ENCODE assay signal across 19 mouse cellular contexts in the genomic region with DNA sequence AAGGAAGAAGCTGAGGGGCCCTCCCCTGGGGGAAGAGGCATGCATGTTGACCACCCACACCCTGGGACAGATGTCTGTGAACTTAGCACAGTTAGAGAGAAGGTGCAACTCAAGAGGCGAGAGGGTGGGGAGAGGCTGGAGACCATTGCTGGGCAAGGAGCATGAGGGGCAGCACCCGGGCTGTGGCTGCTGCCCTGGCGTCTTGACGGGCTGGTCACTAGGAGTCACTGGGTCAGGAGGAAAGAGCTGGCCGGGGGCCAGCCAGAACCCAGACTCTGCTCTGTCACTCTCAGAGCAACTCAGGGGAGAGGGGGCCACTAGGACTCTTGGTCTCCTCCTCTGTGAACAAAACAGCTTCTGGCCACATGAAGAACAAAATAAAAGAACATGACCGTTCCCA. TPM values are rescaled to one million over a fixed set of nuclear protein-coding genes. Genes with fewer than 3 reads are reported as not detected.
DNase-seq lines count a peak whose midpoint lies in the region; ATAC-seq lines count a peak whose summit lies in the region.
"Had no signal": no experiment of that assay in that cellular context is flagged by ENCODE, and none has a peak within 500 bp of the region (broad histone marks: within the 10 kb centered on the region; RNA-seq: fewer than 3 reads in every experiment).

No protein-coding gene starts in this region.

- H3K4me1 ChIP-seq in heart, embryonic 12.5 days (replicated peaks) = peaks cover 39% of the 10 kb centered on the region
- H3K4me1 ChIP-seq in midbrain, embryonic 10.5 days = peaks cover 53% of the 10 kb centered on the region
- peaks cover 19% of the 10 kb centered on the region for H3K4me1 ChIP-seq in midbrain, embryonic 16.5 days (ENCODE audit: control insufficient read depth, insufficient read depth, low read length)

- H3K4me3 ChIP-seq in heart, embryonic 12.5 days = no peak overlapping the region
- no peak overlapping the region for H3K4me3 ChIP-seq in midbrain, embryonic 10.5 days
- no peak overlapping the region for H3K4me3 ChIP-seq in midbrain, embryonic 16.5 days (ENCODE audit: low read depth, low read length)
- H3K4me3 ChIP-seq: stomach, embryonic 15.5 days had no signal

- 0 out of 2 replicates have a peak, but pooled peaks cover 5% of the 10 kb centered on the region for H3K9me3 ChIP-seq in heart, embryonic 12.5 days (replicated peaks)
- H3K9me3 ChIP-seq in midbrain, embryonic 10.5 days (replicated peaks) = peaks cover 8% of the 10 kb centered on the region; the same call in 1 of the 2 replicates
- H3K9me3 ChIP-seq in midbrain, embryonic 16.5 days (replicated peaks; ENCODE audit: control insufficient read depth, low read length, poor library complexity, severe bottlenecking) = no peaks in the 10 kb centered on the region
- H3K9me3 ChIP-seq: stomach, embryonic 15.5 days had no signal

- ATAC-seq in heart, embryonic 12.5 days (ENCODE audit: insufficient number of reproducible peaks, low FRiP score) = no peak
- ATAC-seq in midbrain, embryonic 16.5 days = no peak
- ATAC-seq: forebrain, embryonic 14.5 days had no signal

- intact Hi-C loops in heart, postnatal 14 days (cut with DNase I) = loop anchor here (5.0 kb wide), 1 partner anchor 178 kb away; no protein-coding TSS in a partner anchor

- 0 out of 2 replicates have a peak, but pooled peaks cover under 1% of the 10 kb centered on the region for H3K27me3 ChIP-seq in heart, embryonic 12.5 days (replicated peaks)
- peaks cover 7% of the 10 kb centered on the region; the same call in 1 of the 2 replicates for H3K27me3 ChIP-seq in midbrain, embryonic 10.5 days (ENCODE audit: low read depth, poor library complexity, severe bottlenecking)
- H3K27me3 ChIP-seq in midbrain, embryonic 16.5 days (ENCODE audit: control insufficient read depth, insufficient read depth, low read depth, low read length) = no peaks in the 10 kb centered on the region
- H3K27me3 ChIP-seq: stomach, embryonic 15.5 days had no signal

- no peaks in the 10 kb centered on the region for H3K36me3 ChIP-seq in heart, embryonic 12.5 days
- no peaks in the 10 kb centered on the region for H3K36me3 ChIP-seq in midbrain, embryonic 10.5 days
- no peaks in the 10 kb centered on the region for H3K36me3 ChIP-seq in midbrain, embryonic 16.5 days (ENCODE audit: control insufficient read depth, insufficient read depth, low read length)
- H3K36me3 ChIP-seq: stomach, embryonic 15.5 days had no signal

- 73% methylated on average over 6 of the region's 6 CpGs for WGBS in heart, embryonic 12.5 days
- 87% methylated on average over 6 of the region's 6 CpGs for WGBS in midbrain, embryonic 10.5 days
- 80% methylated on average over 6 of the region's 6 CpGs for WGBS in midbrain, embryonic 16.5 days

- H3K4me2 ChIP-seq in heart, embryonic 12.5 days = no peak overlapping the region
- no peak overlapping the region for H3K4me2 ChIP-seq in midbrain, embryonic 16.5 days (ENCODE audit: low read length)
- H3K4me2 ChIP-seq: stomach, embryonic 15.5 days had no signal

- H3K9ac ChIP-seq in heart, embryonic 12.5 days = 0 out of 2 replicates have a peak overlapping the region, but pooled peaks have one; percentile 1
- no peak overlapping the region for H3K9ac ChIP-seq in midbrain, embryonic 16.5 days (ENCODE audit: low read depth, low read length)
- H3K9ac ChIP-seq: liver, embryonic 14.5 days; stomach, embryonic 15.5 days had no signal

- H3K27ac ChIP-seq in heart, embryonic 12.5 days (ENCODE audit: poor library complexity, severe bottlenecking) = no peak overlapping the region
- H3K27ac ChIP-seq in midbrain, embryonic 10.5 days (replicated peaks) = peak overlapping the region; percentile 58
- H3K27ac ChIP-seq in midbrain, embryonic 16.5 days (ENCODE audit: low read length) = no peak overlapping the region
- H3K27ac ChIP-seq: liver, embryonic 14.5 days; stomach, embryonic 15.5 days had no signal

- DNase-seq in adrenal gland, postnatal 25 days = peak; percentile 39
- no peak for DNase-seq in adrenal gland, adult 2 months
- DNase-seq in heart, postnatal 14 days = no peak
- no peak for DNase-seq in midbrain, embryonic 10.5 days (ENCODE audit: low spot score)
- DNase-seq in layer of hippocampus, postnatal 25 days (ENCODE audit: extremely low spot score in 1 of 2, low spot score in 1 of 2) = no peak
- DNase-seq in right cerebral cortex, adult 18-20 months = no peak
- DNase-seq: embryo, embryonic 11 days; lung, postnatal 10 days; thymus, postnatal 14 days had no signal

RNA-seq across cellular contexts. Expression of gene Fam92b, which starts 12.2 kb away (rescaled TPM):
- total RNA-seq in adrenal gland, postnatal 25 days (2021) = 1.6 TPM in 1 of 2 replicates, not detected in the other
- 1 to 10 TPM in 1 of 2 experiments, under 1 TPM in 1; 0.61 to 1.4 TPM for total RNA-seq in adrenal gland, adult 2 months (2021)
- polyA plus RNA-seq in adrenal gland, adult 2 months (2012; rRNA removed) = 0.95 and 1.7 TPM in 2 replicates
- not detected in 2 replicates for polyA plus RNA-seq in heart, embryonic 12.5 days (2016; fragmentation: Nextera tagmentation; extraction: Ambion mirVana)
- not detected for total RNA-seq in heart, postnatal 14 days (2021)
- 2.6 and 3.3 TPM in 2 replicates for polyA plus RNA-seq in midbrain, embryonic 10.5 days (2016; fragmentation: Nextera tagmentation; extraction: Ambion mirVana)
- 2.1 and 2.4 TPM in 2 replicates for polyA plus RNA-seq in midbrain, embryonic 16.5 days (2015; fragmentation: Nextera tagmentation; extraction: Ambion mirVana)
- total RNA-seq in layer of hippocampus, postnatal 25 days (2021) = under 1 TPM; 0.61 to 0.71 TPM
- total RNA-seq: gastrocnemius, postnatal 4 days; megakaryocyte-erythroid progenitor cell, adult 5-6 weeks; MEL had no signal
- polyA plus RNA-seq: heart, embryonic 14.5 days; liver, embryonic 14.5 days; spleen, adult 2 months had no signal

RNA-seq across cellular contexts. Expression of gene Gse1, which starts 38.8 kb away (rescaled TPM):
- total RNA-seq in adrenal gland, postnatal 25 days (2021) = 40.1 and 48.8 TPM in 2 replicates
- total RNA-seq in adrenal gland, adult 2 months (2021) = 10 to 100 TPM; 27.1 to 28.7 TPM
- 42.1 and 46.3 TPM in 2 replicates for polyA plus RNA-seq in adrenal gland, adult 2 months (2012; rRNA removed)
- 14.0 and 15.3 TPM in 2 replicates for polyA plus RNA-seq in heart, embryonic 12.5 days (2016; fragmentation: Nextera tagmentation; extraction: Ambion mirVana)
- total RNA-seq in heart, postnatal 14 days (2021) = 10 to 100 TPM; 29.0 to 33.1 TPM
- 12.7 and 15.6 TPM in 2 replicates for polyA plus RNA-seq in midbrain, embryonic 10.5 days (2016; fragmentation: Nextera tagmentation; extraction: Ambion mirVana)
- polyA plus RNA-seq in midbrain, embryonic 16.5 days (2015; fragmentation: Nextera tagmentation; extraction: Ambion mirVana) = 13.3 and 17.6 TPM in 2 replicates
- 100 to 1,000 TPM; 121 to 145 TPM for total RNA-seq in layer of hippocampus, postnatal 25 days (2021)
